Mouse (Mus musculus) fat pad, adult 2 months (tissue): ENCODE data around the gene Tas1r1.

Experiments
- DNase-seq: peaks from one replicate; pipeline ENCODE4 v3.0.0-alpha.2; 2011; ENCODE audit warnings: low read depth, low spot score; ENCODE audit errors: extremely low read depth

The Tas1r1 gene

DNA sequence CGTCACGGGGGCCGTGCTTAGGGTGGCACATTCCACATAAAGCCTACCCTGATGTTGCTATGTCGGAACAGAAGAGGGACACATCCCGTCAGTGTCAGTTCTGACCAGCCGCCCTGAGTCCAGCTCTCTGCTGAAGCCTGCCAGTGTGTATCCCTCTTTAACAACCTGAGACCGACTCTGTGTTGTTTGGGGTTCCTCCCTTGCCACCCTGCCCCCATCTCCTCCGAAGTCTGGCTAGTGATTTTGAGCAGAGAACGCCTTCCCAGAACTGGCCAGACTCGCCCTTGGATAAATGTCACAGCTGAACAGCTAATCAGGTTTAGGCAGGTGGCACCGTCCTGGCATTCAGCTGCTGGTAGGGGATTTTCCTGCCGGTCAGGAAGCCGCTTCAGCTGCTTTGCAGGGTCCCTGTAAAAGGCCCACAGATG, 27.6 kb downstream of the Tas1r1 start:
- no peak for DNase-seq

DNA sequence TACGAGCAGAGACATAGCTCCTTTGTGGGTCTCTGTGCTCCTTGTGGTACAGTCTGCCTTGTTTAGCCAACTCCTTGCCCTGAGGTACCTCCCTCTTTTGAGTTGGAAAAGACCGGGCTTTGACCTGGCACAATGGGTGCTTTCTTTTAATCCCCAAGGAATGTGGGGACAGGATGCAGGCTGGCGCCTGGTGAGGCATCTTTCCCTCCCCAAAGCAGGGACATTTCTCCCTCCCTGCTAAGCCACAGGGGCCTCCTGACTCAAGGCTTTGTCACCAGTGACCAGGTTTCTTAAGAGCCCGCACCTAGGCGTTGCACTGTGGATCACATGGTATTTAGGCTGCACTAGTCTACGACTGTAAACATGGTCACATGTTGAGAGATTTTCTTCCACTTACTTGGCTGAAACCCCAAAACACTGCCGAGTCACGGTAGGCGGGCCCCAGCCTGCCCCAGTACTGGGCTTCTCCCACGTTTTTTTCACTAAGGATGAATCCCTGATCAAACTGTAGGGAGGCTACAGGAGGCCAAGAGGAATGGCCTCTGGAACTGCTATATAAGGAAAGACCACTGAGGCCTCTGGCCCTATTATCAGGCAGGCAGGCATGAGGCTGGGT, 28.2 kb downstream of the Tas1r1 start:
- no peak for DNase-seq

DNA sequence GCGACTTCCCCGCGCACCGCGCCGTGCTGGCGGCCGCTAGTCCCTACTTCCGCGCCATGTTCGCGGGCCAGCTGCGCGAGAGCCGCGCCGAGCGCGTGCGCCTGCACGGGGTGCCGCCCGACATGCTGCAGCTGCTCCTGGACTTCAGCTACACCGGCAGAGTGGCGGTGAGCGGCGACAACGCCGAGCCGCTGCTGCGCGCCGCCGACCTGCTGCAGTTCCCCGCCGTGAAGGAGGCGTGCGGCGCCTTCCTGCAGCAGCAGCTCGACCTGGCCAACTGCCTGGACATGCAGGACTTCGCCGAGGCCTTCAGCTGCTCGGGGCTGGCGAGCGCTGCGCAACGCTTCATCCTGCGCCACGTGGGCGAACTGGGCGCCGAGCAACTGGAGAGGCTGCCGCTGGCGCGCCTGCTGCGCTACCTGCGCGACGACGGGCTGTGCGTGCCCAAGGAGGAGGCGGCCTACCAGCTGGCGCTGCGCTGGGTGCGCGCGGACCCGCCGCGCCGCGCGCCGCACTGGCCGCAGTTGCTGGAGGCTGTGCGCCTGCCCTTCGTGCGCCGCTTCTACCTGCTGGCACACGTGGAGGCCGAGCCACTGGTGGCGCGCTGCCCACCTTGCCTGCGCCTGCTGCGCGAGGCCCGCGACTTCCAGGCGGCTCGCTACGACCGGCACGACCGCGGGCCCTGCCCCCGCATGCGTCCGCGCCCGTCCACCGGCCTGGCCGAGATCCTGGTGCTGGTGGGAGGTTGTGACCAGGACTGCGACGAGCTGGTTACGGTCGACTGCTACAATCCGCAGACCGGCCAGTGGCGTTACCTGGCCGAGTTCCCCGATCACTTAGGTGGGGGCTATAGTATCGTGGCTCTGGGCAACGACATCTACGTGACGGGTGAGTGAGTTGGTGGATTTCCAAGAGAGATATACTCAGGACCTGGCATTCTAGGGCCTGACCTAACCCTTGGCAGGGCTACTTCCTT, 29.0 kb downstream of the Tas1r1 start:
- DNase-seq = no peak

DNA sequence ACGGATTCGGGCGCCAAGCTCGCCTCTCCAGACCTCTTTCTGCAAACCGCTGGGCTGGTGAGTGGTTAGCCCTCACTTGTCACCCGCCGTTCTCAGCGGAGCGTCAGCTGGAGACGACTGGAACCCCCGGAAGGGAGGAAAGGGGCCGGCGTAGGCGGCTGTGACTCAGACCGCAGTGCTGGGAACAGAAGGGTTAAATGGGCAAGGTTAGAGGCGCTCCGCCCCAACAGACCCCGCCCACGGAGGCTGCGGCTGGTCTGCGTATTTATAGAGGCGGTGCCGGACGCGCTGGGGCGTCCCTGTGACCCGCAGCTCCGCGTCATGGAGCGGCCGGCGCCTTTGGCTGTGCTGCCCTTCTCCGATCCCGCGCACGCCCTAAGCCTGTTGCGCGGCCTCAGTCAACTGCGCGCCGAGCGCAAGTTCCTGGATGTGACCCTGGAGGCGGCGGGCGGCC, 29.7 kb downstream of the Tas1r1 start, which contains the start of gene Klhl21:
Gene Klhl21 (plus strand): TSS at position 182 of the 454 bp plus-strand sequence.
- no peak for DNase-seq

DNA sequence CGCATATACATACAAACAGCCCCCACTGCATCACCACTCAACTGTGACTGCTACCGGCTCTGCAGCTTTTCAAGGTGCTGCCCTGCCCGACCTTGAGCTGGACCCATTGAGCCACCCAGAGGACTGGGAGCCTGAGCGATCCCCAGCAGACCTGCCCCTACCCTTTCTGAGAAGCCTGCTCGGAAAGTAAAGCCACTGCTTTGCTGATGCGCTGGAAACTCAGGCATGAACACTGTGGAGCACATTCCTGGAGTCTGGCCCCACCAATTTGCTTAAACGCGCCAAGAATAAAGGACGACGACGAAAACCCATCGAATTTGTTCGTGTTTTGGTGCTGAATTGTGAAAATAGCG, 30.2 kb downstream of the Tas1r1 start:
- DNase-seq = no peak

DNA sequence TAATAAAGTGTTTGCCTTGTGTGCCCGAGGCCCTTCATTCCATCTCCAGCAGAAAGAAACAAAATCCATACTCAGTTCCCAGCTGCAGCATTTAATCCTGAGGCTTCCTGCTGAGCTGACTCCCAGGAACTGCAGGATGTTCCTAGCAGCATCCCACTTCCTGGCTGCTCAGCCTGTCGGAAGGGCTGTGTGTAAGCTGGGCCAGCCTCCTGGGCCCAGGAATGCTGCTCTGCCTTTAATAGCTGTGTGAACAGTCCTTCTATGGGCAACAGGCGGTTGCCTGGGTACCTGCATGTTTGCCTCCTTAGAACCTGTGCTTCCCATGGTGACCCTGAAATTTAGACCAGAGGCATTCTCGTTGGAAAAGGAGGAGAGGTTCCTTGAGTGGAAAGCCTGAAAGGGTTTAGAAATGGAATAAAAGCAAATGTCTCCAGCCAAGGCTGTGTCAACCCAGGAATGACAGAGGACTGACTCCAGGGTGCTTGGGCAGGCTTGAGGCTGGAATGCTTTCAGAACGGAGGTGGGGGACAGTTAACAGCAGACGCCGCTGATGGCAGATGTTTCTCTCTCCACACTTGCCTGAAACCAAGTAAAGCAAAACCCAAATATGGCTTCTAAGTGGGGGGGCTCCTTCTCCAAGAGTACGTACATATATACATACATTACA, 30.8 kb downstream of the Tas1r1 start:
- no peak for DNase-seq

DNA sequence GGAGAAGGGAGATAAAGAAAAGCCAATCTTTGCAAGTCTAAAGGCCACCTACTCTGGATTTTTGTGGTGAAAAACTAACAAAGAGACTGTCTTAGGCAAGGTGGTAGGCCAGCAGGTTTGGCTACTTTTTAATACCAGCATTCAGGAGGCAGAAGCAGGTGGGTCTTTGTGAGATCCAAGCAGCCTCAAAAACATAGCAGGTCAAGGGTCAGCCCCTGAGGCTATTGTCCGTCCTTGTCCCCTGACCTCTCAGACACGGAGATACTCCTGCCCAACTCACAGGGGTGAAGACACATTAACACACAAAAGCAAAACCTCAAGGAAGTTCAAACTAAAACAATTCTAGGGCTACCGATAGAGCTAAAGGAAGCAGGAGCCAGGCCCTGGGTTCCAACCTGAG, 31.6 kb downstream of the Tas1r1 start:
- no peak for DNase-seq

DNA sequence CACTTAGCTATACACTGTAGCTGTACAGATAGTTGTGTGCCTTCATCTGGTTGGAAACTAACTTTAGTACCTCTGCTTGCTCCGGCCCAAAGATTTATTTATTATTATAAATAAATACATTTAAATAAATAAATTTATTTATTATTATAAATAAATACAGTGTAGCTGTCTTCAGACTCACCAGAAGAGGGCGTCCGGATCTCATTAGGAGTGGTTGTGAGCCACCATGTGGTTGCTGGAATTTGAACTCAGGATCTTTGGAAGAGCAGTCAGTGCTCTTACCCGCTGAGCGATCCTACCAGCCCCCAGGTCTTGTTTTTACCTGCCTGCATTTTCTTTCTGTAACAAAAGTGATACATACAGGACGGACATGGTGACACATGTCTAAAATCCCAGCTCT, 32.2 kb downstream of the Tas1r1 start:
- DNase-seq = no peak

DNA sequence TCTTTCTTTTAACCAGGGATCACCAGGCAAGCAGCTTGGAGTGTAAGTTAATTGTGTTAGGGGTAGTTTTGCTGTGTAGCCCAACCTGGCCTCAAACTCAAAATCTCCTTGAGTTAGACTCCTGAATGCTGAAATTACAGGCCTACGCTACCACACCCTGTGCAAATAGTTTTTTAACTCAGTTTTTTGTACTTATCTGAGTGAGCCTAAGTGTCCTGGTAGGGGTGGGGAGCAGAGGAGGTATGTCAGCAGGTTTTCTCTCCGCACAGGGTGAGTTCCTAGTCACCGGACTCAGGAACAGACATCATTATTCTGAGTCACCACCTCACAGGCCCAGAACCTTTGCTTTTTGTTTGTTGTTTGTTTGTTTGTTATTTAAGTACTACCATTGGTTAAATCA, 36.3 kb downstream of the Tas1r1 start:
- no peak for DNase-seq

DNA sequence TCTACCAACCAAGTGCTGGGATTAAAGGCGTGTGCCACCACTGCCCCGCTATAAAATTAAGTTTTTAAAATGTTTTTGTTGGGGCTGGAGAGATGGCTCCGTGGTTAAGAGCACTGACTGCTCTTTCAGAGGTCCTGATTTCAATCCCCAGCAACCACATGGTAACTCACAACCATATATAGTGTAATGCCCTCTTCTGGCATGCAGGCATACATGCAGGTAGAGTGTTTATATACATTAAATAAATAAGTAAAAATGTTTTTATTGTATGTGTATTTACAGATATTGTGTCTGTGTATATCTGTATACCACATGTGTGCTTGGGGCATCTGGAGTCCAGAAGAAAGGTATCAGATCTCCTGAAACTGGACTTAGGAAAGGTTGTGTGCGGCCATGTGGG, 37.0 kb downstream of the Tas1r1 start:
- no peak for DNase-seq

DNA sequence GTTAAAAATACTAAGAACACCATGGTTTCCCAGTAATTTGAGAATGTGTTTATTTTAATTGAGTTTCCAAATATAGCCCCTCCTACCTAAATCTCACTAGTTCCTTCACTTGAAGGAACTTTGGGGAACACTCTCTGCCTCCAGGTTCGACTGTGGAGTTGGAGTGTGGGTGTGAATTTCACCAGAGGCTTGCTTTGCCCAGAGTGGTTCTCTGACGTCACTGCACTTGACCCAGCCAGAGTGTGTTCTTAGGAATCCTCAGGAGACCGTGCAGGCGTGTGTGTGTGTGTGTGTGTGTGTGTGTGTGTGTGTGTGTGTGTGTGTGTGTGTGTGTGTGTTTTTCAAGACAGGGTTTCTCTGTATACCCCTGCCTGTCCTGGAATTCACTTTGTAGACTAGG, 37.5 kb downstream of the Tas1r1 start:
- no peak for DNase-seq

DNA sequence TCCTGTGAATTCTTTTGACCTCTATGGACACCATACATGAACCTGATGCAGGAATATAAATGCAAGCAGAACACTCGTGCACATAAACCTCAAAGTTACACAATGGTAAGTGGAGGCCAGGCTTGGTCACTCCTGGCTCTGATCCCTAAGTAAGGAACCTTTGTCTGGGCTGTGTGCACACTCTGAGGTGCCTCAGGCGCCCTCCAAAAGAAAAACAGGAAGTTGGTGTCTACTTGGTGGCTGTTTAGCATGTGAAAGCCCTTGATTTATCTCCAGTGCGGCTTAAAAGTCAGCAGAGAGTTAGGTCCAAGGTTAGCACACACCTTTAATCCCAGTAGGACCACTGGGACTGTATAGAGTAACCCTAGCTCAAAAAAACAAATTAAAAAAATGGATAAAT, 38.9 kb downstream of the Tas1r1 start:
- DNase-seq = no peak

DNA sequence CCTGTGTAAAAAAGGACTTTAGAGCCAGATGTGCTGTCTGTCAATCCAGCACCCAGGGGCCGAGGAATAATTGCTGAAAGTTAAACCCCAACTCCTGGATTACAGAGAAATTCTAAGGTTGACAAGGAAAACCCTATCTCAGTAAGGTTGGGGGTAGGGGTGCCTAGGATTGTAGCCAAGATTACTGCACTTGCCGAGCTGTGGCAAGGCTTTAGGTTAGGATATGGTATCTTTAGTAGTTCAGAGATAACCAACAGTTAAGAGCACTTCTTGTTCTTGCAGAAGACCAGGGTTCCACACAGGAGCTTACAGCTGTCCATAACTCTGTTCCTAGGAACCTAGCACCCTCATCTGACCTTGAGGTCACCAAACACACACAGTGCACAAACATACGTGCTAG, 40.7 kb downstream of the Tas1r1 start:
- DNase-seq = no peak

DNA sequence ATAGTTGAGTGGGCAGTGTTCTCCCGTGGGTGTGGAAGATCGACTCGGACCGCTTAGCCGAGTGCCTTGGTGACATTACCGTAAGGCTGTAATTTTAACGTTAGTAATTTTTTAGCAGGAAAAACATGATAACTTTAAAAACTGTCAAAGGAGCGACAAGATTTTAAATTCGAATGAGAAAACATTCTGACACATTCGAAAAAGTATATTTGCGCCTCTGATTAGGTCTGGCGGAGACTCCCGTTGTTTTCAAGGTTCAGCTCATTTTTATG, 41.5 kb downstream of the Tas1r1 start:
- no peak for DNase-seq

DNA sequence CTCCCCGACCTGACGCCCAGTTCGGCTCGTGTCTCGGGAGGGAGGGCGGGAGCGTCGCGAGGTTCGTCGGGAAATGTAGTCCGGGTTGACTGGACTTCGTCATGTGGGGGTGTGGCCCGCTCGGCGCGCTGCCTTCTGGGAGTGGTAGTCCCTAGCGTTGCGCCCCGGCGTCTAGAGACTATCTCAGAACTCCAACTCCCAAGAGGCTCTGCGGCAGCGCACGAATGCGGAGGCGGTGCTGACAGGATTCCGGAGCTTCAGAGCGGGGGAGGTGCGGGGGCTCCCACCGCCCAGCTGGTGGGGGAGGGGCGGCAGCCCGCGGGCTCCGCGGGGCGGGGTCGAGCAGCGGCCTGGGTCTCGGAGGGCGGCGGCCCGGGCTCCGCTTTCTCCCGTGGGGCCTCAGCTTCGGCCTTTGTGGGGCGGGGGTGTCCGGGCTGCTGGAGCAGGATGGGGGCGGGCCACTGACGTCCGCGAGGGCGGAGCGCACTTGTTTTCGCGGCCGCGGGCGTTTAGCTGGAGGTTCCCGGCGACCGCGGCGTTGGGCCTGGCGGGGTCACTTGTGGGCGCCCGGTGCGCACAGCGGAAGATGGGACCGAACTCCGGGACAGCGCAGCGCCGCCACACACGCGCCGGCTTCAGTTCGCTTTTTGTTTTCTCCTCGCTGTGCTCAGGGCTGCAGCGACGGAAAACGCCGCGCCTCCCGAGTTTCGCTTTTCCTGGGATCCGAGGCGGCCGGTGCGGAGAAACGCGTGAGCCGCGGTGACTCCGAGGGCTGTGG, 42.0 kb downstream of the Tas1r1 start, which contains the start of gene Phf13:
Gene Phf13 (minus strand): TSS at position 86 of the 778 bp plus-strand sequence.
- peak; percentile 82 for DNase-seq

DNA sequence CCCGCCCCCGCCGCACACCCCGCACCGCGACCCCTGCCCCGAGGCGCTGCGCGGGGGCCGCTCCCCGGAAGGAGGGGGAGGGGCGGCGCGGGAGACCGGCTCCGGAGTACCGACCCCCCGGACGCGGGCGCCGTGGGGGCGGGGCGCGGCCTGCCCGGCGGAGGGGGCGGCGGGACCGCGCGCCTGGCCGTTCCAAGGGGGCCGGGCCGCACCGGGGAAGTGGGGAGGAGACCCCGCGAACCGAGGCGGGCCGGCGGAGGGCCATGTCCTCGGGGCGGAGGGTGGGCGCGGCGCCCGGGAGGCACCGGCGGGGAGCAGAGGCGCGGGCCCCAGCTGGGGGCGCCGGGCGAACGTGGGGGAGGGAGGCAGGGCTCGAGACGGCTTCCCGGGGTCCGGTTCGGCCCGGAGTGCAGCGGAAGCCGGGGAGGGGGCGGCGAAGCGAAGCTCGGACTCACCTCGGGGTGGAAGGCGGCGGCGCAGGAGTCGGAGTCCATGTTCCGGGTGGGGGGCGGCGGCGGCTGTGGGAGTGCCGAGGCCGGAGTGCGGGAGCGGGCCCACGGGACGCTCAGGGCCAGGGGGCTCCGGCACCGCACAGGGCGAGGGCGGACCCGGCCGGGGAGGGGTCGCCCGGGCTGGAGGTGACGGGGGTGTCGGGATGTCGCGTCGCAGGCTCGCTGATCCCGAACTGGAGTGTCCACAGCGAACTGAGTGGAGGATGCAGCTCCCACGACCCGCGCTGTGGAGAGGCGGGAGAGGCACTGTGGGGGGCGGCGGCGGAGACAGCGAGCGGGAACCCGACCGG, 42.8 kb downstream of the Tas1r1 start:
- no peak for DNase-seq

DNA sequence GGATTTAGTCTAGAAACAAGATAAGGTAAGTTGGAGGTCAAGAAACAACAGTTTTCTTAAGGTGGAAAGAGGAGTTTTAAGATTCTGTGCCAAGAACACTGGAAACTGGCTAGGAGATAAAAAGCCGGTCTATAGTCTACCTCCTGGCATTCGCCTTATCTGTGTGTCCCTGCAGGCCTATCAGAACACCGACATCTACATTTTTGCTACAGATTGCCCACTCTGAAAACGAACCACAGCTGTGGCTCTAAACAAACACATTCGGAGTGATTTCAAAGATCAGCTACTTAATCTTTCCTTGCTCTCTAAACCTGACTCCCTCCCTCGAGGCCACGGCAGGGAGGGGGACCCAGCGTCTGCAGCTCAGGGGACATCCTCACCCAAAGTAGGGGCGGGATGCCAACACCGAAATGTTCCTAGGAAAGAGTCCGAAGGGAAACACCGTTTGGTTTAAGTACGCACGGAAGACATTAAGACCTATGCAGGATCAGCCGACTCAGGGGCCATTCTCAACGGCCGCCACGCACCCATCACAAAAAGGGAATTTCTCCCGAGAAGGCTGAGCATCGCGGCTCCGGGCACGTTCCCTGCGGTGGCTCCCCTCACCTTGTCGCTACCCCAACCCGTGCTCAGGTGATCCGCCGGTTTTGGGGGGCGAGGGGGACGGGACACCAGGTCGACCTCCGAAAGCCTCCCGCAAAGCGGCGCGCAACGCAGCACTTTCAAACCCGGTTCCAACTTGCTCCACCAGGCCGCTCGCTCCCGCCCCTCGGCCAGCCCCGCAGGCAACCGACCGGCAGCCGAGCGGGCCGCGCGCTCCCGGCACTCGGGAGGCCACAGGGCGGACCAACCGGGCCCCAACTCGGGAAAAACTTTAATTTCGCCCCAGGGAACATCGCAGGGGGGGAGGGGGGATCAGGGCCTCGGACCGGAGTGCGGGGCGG, 43.9 kb downstream of the Tas1r1 start:
- DNase-seq = no peak

DNA sequence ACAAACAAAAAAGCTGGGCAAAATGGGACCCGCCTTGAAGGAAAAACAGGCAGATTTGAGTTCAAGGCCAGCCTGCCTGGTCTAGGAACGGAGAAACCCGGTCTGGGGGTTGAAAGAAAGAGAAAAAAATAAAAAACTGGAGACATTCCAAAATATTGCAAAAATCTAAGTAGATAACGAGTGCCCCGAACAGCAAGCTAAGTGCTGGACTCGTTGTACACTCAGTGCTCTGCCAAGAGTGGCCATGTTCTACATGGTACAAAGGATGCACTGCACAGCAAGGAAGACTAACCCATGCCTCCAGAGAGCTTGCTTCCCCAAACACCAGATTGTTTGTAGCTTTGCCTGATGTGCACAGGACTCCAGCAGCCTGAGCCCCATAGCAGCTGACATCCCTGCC, 45.3 kb downstream of the Tas1r1 start:
- DNase-seq = no peak

DNA sequence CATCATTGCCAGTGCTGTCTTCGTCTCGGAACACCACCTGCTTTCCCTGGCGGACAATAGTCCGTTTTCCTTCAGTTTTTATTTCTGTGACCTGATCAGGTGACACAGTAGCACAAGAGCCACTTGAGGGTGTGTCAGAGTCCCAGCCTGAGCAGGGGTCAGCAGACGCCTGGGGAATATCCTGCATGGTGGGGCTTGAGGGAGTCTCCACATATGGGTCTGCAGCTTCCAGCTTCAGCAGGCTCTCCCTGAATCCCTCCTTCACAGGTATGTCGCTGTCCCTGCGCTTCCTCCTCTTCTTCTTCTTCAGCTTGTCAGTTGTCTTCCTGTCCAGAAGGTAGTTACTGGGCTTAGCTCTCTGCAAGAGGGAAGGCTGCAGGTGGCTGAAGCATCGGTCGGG, 46.3 kb downstream of the Tas1r1 start:
- DNase-seq = no peak
